Mouse (Mus musculus) telencephalon, adult 2 months (tissue): ENCODE results near the gene Olfr291.

Source experiments
- DNase-seq: peaks from one replicate; pipeline ENCODE4 v3.0.0-alpha.2; 2011; ENCODE audit warnings: low read depth, low spot score

The Olfr291 gene

DNA sequence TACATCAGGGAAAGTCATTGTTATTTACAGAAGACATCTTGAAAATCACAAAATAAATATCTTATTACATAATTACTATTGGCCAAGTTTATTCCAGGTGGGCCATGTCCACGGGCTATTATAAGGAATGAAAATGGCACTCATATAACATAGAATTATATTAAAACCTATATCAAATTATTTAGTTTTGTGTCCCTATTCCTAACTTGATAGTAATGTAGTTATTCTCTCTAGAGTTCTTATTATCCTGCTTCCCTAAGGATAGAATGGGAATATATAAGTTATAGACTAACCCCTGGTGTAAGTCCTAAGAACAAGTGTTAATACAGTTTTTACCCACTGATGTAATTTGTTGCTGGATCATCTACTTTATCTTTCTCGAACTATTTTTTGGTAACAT lies at the start of gene Olfr291:
Olfr291 (plus strand) TSS at position 301 of the 400 bp plus-strand sequence.
- no peak for DNase-seq

DNA sequence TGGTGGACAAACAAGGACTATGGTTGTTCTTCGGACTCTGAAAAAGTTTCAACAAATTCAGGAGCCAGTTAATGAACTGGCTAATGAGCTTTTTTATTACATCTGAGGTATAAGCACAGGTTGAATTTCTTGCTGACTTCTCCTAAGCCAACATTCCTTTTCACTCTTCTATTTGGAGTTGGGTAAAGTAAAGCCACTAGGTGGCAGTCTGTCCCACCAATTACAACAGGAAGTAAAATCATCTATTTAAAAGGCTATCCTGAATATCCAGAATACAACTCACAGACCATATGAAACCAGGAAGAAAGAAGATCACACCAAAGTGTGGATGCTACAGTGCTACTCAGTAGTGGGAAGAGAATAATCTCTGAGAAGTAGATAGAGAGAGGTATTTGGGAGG lies 48.1 kb upstream of the Olfr291 start:
- DNase-seq: peak; percentile 2

DNA sequence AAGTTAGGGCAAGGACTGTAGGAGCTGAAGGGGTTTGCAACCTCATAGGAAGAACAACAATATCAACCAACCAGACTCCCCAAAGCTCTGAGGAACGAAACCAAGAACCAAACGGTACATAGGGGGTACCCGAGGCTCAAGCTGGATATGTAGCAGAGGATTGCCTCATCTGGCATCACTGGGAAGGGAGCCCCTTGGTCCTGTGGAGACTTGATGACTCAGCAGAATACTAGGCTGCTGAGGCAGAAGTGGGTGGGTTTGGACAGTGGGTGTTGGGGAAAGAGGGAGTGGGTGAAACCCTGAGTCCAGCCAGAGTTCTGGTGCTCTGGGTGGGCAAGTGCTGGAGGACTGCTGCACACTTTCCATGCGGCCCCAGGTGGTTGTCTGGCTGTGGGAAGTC lies 47.2 kb upstream of the Olfr291 start:
- DNase-seq: no peak

DNA sequence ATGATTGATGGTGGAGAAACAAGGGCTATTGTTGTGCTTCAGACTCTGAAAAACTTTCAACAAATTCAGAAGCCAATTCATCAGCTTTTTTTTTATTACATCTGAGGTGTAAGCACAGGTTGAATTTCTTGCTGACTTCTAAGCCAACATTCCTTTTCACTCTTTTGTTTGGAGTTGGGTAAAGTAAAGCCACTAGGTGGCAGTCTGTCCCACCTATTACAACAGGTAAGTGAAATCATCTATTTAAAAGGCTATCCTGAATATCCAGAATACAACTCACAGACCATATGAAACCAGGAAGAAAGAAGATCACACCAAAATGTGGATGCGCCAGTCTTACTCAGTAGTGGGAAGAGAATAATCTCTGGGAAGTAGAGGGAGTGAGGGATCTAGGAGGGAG lies 31.2 kb downstream of the Olfr291 start:
- no peak for DNase-seq
